Mouse (Mus musculus) E14TG2a.4 (cell line): ENCODE measurements around the gene Cntn2.

Experiments
- CTCF ChIP-seq: conservative IDR thresholded peaks from 2 replicates; pipeline ENCODE4 v1.5.1; 2014; ENCODE audit warnings: low read length
- POU5F1 ChIP-seq: IDR thresholded peaks from 2 replicates; pipeline ENCODE4 v1.6.1; 2014; ENCODE audit warnings: low read length, borderline replicate concordance

DNA sequence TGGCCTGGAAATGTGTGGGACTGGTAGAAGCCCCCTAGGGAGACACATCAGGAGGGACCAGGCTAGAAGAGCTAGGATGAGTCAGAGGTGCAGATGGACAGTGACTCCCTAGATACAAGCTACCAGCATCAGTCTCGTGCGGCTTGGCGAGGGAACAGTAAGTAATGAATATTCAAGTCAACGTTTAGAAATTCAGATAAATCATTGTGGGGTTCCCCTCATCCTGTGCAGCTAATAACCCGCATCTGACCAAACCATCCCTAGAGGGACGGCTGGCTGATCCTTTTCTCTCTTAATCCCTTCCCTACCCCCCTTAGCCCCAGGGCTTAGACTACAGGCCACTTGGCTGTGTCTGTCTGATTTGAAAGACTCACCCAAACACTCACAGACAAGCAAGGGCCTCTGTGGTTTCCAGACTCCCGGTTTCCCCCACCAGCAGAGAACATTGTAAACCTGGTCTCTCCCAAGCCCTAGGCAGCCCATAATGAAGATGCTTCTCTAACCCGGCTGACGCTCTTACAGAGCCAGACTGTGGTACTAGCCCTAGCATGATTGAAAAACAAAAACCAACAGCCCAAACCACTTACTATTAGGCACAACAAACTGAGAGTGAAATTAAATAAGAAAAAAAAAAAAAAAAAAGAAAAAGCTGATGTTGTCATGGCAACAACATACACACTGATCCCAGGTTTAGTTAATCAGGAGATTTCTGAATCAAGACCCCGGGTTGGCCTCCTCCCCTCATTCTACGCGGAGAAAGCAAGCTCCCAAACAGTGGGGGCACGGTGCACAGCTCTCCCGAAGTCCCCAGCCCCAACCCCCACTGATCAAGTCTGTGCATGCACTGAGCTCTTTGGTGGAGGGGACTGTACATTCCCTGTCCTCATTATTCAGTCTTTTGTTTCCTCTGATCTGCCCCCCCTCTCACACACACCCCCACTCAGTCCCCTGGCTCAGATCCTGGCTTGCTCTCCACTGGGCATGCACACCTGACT is 39.1 kb upstream of the Cntn2 start:
- TF ChIP-seq CTCF (no peak), POU5F1 (no peak)
